Mouse (Mus musculus): ENCODE results near the gene Ankrd63.

GRCm38 (mm10) chr2:118658457-118658856, 45.3 kb downstream of the Ankrd63 start:
- TF ChIP-seq CTCF (conservative IDR thresholded peaks at IDR 0.05; ENCODE audit: insufficient read depth, insufficient read length, low read depth, low read length) (no peak), POLR2A (IDR thresholded peaks at IDR 0.05; ENCODE audit: low read depth, low read length) (no peak)

Data from kidney, adult 2 months (tissue).